Mouse (Mus musculus) midbrain, embryonic 11.5 days (tissue): ENCODE data around the gene Tecr. TPM values are rescaled to one million over a fixed set of nuclear protein-coding genes. Genes with fewer than 3 reads are reported as not detected.

ENCODE experiments used
- ATAC-seq: fragments of 200-750 bp; cut with Nextera tagmentation; 2 replicates; pipeline ENCODE4 v1.8.0; 2017; ENCODE audit warnings: moderate TSS enrichment, moderate library complexity; ENCODE audit not compliant: low FRiP score
- DNase-seq: peaks from one replicate; pipeline ENCODE4 v3.0.0; 2015; ENCODE audit warnings: low spot score; ENCODE audit errors: missing footprints
- H3K27ac ChIP-seq: fragments of 300-500 bp; sonication (generic); 2 replicates; pipeline ENCODE4 v1.5.1; 2014; ENCODE audit warnings: low read depth, low read length
- H3K27me3 ChIP-seq: fragments of 300-500 bp; sonication (generic); 2 replicates; pipeline ENCODE4 v1.6.1; 2014; ENCODE audit warnings: mild to moderate bottlenecking, low read length, moderate library complexity, mixed read lengths; ENCODE audit not compliant: control insufficient read depth, insufficient read depth
- H3K36me3 ChIP-seq: fragments of 300-500 bp; sonication (generic); 2 replicates; pipeline ENCODE4 v1.6.1; 2014; ENCODE audit warnings: mild to moderate bottlenecking, low read length, moderate library complexity, mixed read lengths; ENCODE audit not compliant: control insufficient read depth, insufficient read depth
- H3K4me1 ChIP-seq: fragments of 300-500 bp; sonication (generic); 2 replicates; pipeline ENCODE4 v1.6.1; 2014; ENCODE audit warnings: low read length; ENCODE audit not compliant: control insufficient read depth, insufficient read depth
- H3K4me2 ChIP-seq: fragments of 300-500 bp; sonication (generic); 2 replicates; pipeline ENCODE4 v1.6.1; 2014; ENCODE audit warnings: mild to moderate bottlenecking, moderate library complexity
- H3K4me3 ChIP-seq: fragments of 300-500 bp; sonication (generic); 2 replicates; pipeline ENCODE4 v1.5.1; 2014; ENCODE audit warnings: low read depth, low read length
- H3K9ac ChIP-seq: fragments of 300-500 bp; sonication (generic); 2 replicates; pipeline ENCODE4 v1.6.1; 2014; ENCODE audit warnings: low read length
- H3K9me3 ChIP-seq: fragments of 300-500 bp; sonication (generic); 2 replicates; pipeline ENCODE4 v1.6.1; 2016; ENCODE audit warnings: low read length; ENCODE audit not compliant: control insufficient read depth
- WGBS: fragments of 180-500 bp; shearing (Covaris S2); extraction: QIAGEN DNeasy Blood & Tissue Kit; methylation state at CpG from one replicate; pipeline ENCODE4 v1.1.7; 2014; 5-methylcytosine and 5-hydroxymethylcytosine counted together
- polyA plus RNA-seq: library from polyadenylated mRNA; unstranded; fragments of >200 nt; fragmentation: Nextera tagmentation; extraction: Ambion mirVana; gene quantifications from 2 replicates; pipeline ENCODE4 v1.2.1, GENCODE M21; 2014

Gene Tecr
- polyA plus RNA-seq, result 680 and 686 TPM in 2 replicates

DNA sequence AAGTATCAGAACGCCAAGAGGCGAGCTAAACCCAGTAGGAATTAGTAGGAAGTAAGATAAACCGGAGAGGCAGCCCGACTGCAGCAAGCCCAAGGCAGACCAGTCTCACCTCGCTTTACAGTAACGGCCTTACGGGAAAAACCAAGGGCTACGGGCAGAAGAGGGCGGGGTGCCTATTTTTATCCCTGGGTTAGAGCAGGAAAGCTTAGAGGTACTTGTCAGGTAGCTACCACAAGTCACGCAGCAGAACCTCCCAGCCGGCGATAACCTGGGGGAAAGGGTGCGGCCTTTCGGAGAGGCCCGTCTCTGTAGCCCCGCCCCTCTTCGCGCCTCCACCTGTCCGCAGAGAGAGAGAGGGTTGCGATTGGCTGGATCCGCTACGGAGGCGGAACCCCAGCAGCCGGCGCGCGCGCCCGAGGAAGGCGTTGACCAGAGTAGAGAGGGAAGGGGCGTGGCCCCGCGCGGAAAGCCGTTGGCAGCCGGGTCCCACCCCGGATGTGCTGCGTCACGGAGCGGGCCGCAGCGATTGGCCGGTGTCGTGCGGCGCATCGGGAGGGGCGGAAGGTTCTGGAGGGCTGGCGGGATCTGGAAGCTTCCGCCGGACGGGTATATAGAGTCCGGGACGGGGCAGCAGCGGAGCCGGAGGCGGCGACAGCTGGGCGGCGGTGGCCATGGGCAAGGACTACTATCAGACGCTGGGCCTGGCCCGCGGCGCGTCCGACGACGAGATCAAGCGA, at the start of gene Tecr, which contains the start of gene Dnajb1:
Tecr (minus strand) TSS at position 311 of the 737 bp plus-strand sequence.
Dnajb1 (plus strand) TSS at position 533 of the 737 bp plus-strand sequence.
- peak within 1 kb of the TSS; percentile 90 for H3K4me2 ChIP-seq

DNA sequence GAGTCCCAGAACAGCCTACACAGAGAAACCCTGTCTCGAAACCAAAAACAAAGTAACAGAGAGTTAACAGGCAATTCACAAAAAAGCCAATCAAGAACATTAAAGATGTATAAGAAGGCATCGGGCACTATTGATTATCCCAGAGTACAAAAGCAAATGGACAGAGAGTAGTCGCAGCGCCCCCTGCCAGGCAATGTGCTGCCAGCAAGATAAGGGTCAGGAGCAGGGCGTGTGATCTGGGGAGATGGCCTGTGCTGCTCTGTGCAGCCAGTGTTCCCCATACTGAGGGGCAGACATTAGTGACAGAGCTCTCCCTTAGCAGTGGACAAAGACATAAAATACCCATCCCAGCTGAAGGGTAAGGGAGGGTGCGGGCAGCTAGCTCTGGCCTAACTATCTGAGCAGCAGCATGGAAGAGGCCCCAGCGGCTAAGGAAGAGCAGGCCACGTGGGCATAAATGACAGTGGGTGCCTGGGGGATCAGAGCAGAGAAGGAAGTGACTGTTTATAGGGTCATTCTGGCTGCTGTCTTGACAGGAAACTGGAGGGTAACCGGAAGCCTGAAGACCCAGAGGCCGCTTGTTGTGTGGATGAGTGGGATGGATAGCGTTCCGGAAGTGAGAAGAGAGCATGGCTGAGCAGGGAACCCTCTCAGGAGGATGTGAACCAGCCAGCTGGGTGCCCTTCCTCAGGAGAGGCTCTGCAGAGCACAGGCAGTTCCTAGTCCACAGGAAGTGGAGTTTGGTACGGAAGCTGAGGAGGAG, 48.9 kb upstream of the Tecr start:
- Histone ChIP-seq H3K9ac (no peak overlapping the region), H3K4me2 (no peak overlapping the region), H3K27me3 (no peaks in the 10 kb centered on the region), H3K9me3 (no peaks in the 10 kb centered on the region), H3K4me1 (peaks cover 30% of the 10 kb centered on the region), H3K4me3 (no peak overlapping the region), H3K36me3 (no peaks in the 10 kb centered on the region; the same call in 1 of the 2 replicates), H3K27ac (no peak overlapping the region)
- DNase-seq (no peak), ATAC-seq (no peak)
- WGBS, result 79% methylated on average over 13 of the region's 13 CpGs

More for the DNA sequence above, at the start of gene Tecr, which contains the start of gene Dnajb1:
- under 1% methylated on average over 60 of the region's 69 CpGs for WGBS
- H3K9ac ChIP-seq, result peak within 1 kb of the TSS; percentile 86
- peaks cover 19% of the 10 kb centered on the region for H3K36me3 ChIP-seq
- peaks cover 16% of the 10 kb centered on the region for H3K4me1 ChIP-seq
- H3K27me3 ChIP-seq, result no peaks in the 10 kb centered on the region
- no peaks in the 10 kb centered on the region for H3K9me3 ChIP-seq
- ATAC-seq (peak; percentile 98), DNase-seq (peak; percentile 100)
- H3K4me3 ChIP-seq, result peak within 1 kb of the TSS; percentile 77
- H3K27ac ChIP-seq, result peak within 1 kb of the TSS; percentile 89

DNA sequence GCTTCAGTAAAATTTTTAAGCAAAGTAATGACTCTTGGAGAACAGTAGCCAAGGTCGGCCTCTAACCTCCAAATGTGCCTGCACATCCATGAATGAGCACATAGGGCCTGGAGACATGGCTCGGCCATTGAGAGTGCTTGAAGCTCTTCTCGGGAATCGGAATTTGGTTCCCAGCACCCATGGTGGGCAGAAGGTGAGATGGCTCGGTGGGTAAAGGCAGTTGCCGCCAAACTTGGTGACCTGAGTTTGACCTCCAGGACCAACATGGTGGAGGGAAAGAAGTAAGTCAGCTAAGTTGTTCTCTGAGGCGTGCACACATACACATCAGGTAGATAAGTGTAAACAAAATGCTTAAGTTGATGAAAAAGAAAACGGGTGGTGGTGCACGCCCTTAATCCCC, 48.3 kb upstream of the Tecr start:
- WGBS, result 92% methylated on average over 9 of the region's 9 CpGs
- Histone ChIP-seq H3K4me3 (no peak overlapping the region), H3K4me2 (no peak overlapping the region), H3K9me3 (no peaks in the 10 kb centered on the region), H3K36me3 (no peaks in the 10 kb centered on the region; the same call in 1 of the 2 replicates), H3K4me1 (peaks cover 25% of the 10 kb centered on the region), H3K27me3 (no peaks in the 10 kb centered on the region), H3K9ac (no peak overlapping the region), H3K27ac (no peak overlapping the region)
- DNase-seq, result no peak
- ATAC-seq, result no peak

DNA sequence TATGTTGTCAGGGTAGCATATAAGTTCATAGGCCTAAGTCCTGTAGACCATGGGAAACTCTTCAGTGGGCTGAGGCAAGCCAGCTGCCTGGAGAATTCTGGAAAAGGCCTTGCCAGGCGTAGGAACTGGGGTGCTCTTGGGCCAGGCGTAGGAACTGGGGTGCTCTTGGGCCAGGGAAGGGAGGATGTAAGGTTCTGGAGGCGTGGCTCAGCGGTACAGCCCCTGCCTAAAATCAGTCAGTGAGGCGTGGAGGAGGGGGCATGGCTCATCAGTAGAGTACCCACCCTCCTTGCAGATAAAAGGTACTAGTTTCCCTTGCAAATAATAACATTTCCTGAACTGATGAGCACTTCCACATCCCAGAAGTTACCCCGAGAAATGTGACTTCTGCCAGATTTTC, 47.0 kb upstream of the Tecr start:
- no peak overlapping the region for H3K4me3 ChIP-seq
- no peaks in the 10 kb centered on the region for H3K27me3 ChIP-seq
- no peak overlapping the region for H3K27ac ChIP-seq
- no peak overlapping the region for H3K9ac ChIP-seq
- H3K4me1 ChIP-seq, result peaks cover 14% of the 10 kb centered on the region
- H3K36me3 ChIP-seq, result no peaks in the 10 kb centered on the region
- ATAC-seq, result no peak
- no peak for DNase-seq
- WGBS, result 92% methylated on average over 6 of the region's 6 CpGs
- H3K9me3 ChIP-seq, result no peaks in the 10 kb centered on the region
- H3K4me2 ChIP-seq, result no peak overlapping the region

DNA sequence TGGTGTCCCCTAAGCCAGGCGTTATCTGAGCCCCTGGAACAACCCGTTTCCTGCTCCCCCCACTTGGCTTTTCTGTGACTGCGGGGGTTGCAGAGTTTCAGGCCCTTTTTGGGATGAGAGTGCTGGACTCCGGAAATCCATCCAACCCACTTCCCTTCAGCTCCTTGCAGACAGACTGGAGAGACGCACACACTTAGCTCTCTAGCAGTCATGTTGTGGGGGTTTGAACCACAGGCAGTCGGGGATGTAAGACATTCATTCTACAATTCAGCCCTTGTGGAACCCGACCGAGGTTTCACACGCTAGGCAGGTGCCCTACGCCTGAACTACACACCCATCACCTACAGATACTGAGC, 45.9 kb upstream of the Tecr start:
- DNase-seq, result no peak
- Histone ChIP-seq H3K4me2 (peak overlapping the region; percentile 92), H3K27ac (no peak overlapping the region), H3K9me3 (no peaks in the 10 kb centered on the region), H3K4me3 (peak overlapping the region; percentile 72), H3K4me1 (peaks cover 14% of the 10 kb centered on the region), H3K27me3 (no peaks in the 10 kb centered on the region), H3K36me3 (no peaks in the 10 kb centered on the region), H3K9ac (peak overlapping the region; percentile 88)
- no peak for ATAC-seq
- 54% methylated on average over 10 of the region's 10 CpGs for WGBS

DNA sequence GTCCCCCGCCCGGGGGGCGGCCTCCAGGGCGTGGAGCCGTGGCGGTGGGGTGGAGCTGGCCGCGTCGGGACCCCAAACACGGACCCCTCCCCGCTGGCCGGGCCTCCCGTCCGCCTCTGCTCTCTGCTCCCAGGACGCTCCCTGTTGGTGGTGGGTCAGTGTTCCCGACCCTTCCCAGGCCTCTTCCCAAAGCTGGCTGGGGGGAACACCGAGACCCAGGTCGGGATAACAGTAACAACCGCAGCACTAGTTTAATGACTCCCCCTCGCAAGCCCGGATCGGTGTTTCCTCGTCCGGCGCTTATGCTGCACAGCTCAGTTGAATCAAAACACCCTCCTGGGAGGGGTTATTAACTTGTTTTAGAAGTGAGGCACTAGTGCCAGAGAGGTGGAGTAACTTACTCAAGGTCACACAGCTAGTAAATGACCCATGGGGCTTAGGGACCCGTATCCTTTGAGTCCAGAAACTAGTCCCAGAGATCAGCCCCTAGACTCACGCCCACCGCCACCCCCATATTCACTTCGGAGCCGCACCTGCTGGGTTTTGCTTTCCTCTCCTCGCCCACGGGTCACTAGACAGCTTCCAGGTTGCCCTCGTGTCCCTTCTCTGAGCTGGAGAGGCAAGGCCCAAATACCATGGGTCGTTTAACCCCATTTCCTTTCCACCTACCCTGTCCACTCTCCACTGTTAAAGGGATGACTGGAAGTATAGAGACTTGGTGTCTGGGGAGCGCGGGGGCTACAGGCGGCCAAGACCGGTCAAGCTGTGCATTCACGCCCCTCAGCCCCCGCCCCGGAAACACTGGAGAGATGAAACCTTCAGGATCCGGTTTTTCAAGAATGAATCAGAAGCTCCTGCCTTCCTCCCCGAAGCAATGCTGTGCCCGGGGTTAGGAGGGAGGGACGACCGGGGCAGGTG, 45.2 kb upstream of the Tecr start:
- no peaks in the 10 kb centered on the region for H3K36me3 ChIP-seq
- peak overlapping the region; percentile 92 for H3K4me2 ChIP-seq
- H3K4me3 ChIP-seq, result peak overlapping the region; percentile 72
- 4% methylated on average over 46 of the region's 46 CpGs for WGBS
- H3K27me3 ChIP-seq, result no peaks in the 10 kb centered on the region
- peaks cover 14% of the 10 kb centered on the region for H3K4me1 ChIP-seq
- H3K27ac ChIP-seq, result peak overlapping the region; percentile 9; the same call in 1 of the 2 replicates
- peak; percentile 0; the same call in 1 of the 2 replicates for ATAC-seq
- no peaks in the 10 kb centered on the region for H3K9me3 ChIP-seq
- peak overlapping the region; percentile 88 for H3K9ac ChIP-seq
- DNase-seq, result no peak

DNA sequence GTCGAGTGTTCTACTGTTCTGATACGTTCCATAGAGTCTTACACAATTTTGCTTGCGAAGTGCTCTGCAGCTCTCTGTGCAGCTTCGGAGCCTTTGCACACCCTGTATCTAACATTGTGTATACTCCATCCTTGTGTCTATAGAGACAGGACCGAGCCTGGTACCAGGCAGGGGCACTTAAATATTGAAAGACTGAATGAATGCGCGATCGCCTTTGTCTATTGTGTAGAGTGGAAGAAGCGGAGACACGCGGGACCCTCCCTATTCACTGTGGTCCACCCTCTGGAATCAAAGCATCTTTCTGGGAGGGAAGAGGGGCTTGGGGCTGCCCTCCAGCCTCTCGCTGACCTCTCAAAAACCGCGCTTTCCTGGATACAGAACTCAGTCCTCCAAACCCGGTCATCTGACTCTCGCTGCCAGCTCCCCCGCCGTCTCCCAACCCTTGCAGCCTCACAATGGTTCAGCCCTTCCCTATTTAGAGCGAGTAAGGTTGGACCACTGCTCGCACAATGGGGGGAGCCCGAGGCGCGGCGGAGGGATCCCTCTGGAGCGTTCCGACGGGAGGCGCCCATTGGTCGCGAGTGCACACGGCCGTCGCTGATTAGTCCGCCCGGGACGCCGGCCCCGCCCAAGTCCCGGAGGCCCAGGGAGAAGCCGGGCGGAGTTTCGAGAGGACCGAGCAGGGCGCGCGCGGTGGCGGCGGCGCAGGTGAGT, 44.4 kb upstream of the Tecr start, which contains the start of gene Gipc1:
Gipc1 (plus strand) TSS at position 648 of the 714 bp plus-strand sequence.
- Histone ChIP-seq H3K4me2 (peak within 1 kb of the TSS; percentile 92), H3K9ac (peak within 1 kb of the TSS; percentile 88), H3K27me3 (no peaks in the 10 kb centered on the region), H3K4me3 (peak within 1 kb of the TSS; percentile 72), H3K4me1 (peaks cover 14% of the 10 kb centered on the region), H3K36me3 (no peaks in the 10 kb centered on the region), H3K9me3 (no peaks in the 10 kb centered on the region), H3K27ac (peak within 1 kb of the TSS; percentile 80)
- ATAC-seq (peak; percentile 97), DNase-seq (peak; percentile 99)
- 4% methylated on average over 49 of the region's 50 CpGs for WGBS

DNA sequence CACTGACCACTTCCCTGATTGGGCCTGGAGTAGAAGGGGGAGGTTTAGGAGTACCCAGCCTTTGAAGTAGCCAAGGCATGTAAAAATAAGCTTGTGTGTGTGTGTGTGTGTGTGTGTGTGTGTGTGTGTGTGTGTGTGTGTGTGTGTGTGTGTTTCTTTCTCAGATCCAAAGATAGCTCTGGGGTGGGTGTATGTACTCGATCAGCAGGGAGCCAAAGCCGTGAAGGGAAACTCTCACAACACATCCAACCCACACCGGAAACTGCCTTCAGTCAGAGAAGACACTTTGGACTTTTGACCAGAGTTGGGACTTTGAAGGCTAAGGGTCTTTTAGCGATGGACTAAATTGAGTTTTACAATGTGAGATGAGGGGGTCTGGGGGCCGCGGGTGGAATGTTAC, 41.9 kb upstream of the Tecr start:
- Histone ChIP-seq H3K4me2 (no peak overlapping the region), H3K4me1 (peaks cover 14% of the 10 kb centered on the region)

More for the DNA sequence above, 41.9 kb upstream of the Tecr start:
- Histone ChIP-seq H3K4me3 (no peak overlapping the region), H3K36me3 (no peaks in the 10 kb centered on the region), H3K9ac (no peak overlapping the region), H3K27ac (no peak overlapping the region), H3K9me3 (no peaks in the 10 kb centered on the region), H3K27me3 (no peaks in the 10 kb centered on the region)
- no peak for ATAC-seq
- 93% methylated on average over 6 of the region's 6 CpGs for WGBS
- no peak for DNase-seq
